ENCODE assay signal across 22 mouse cellular contexts in the genomic region with DNA sequence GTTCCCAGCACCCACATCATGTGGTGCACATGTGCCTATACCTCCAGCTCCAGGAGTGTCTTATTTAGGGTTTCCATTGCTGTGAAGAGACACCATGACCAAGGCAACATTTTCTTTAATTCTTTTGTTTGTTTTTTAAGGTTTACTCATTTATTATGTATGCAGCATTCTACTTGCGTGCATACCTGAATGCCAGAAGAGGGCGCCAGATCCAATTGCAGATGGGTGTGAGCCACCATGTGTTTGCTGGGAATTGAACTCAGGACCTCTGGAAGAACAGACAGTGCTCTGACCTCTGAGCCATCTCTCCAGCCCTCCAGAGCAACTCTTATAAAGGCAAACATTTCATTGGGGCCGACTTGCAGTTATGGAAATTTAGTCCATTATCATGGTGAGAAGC. TPM values are rescaled to one million over a fixed set of nuclear protein-coding genes. Genes with fewer than 3 reads are reported as not detected.
DNase-seq lines count a peak whose midpoint lies in the region; ATAC-seq and TF ChIP-seq lines count a peak whose summit lies in the region.
"Had no signal": no experiment of that assay in that cellular context is flagged by ENCODE, and none has a peak within 500 bp of the region (broad histone marks: within the 10 kb centered on the region; RNA-seq: fewer than 3 reads in every experiment).

No protein-coding gene starts in this region.

- ATAC-seq in liver, embryonic 14.5 days (ENCODE audit: insufficient read depth), result no peak
- ATAC-seq in liver, embryonic 11.5 days (replicated peaks; ENCODE audit: low FRiP score), result no peak
- ATAC-seq: forebrain, embryonic 16.5 days had no signal

- no peak overlapping the region for H3K9ac ChIP-seq in heart, adult 2 months (ENCODE audit: low read depth, low read length)
- no peak overlapping the region for H3K9ac ChIP-seq in liver, embryonic 14.5 days (replicated peaks)
- no peak overlapping the region for H3K9ac ChIP-seq in liver, embryonic 11.5 days (ENCODE audit: low read depth, low read length)
- H3K9ac ChIP-seq: embryonic facial prominence, embryonic 12.5 days; hindbrain, embryonic 15.5 days; liver, embryonic 13.5 days; midbrain, embryonic 12.5 days; stomach, embryonic 15.5 days had no signal

- H3K4me2 ChIP-seq in liver, embryonic 14.5 days (ENCODE audit: low read depth), result no peak overlapping the region
- H3K4me2 ChIP-seq in liver, embryonic 11.5 days, result no peak overlapping the region
- H3K4me2 ChIP-seq: embryonic facial prominence, embryonic 12.5 days; hindbrain, embryonic 15.5 days; liver, embryonic 13.5 days; midbrain, embryonic 12.5 days; stomach, embryonic 15.5 days had no signal

- TF ChIP-seq EP300 in heart, adult 2 months (IDR thresholded peaks at IDR 0.05; ENCODE audit: insufficient read depth, low read depth, low read length), result no peak
- TF ChIP-seq EP300 in liver, embryonic 14.5 days (IDR thresholded peaks at IDR 0.05; ENCODE audit: low read depth), result no peak

- H3K27me3 ChIP-seq in heart, adult 2 months (ENCODE audit: control insufficient read depth, insufficient read depth, low read length), result no peaks in the 10 kb centered on the region; the same call in 1 of the 2 replicates
- no peaks in the 10 kb centered on the region for H3K27me3 ChIP-seq in liver, embryonic 14.5 days (ENCODE audit: control insufficient read depth, insufficient read depth, low read length)
- no peaks in the 10 kb centered on the region; the same call in 1 of the 2 replicates for H3K27me3 ChIP-seq in liver, embryonic 11.5 days (replicated peaks; ENCODE audit: control insufficient read depth, insufficient read depth, low read length)
- H3K27me3 ChIP-seq in small intestine, adult 2 months (ENCODE audit: control insufficient read depth, insufficient read depth, low read length), result no peaks in the 10 kb centered on the region
- H3K27me3 ChIP-seq: embryonic facial prominence, embryonic 12.5 days; hindbrain, embryonic 15.5 days; liver, embryonic 13.5 days; midbrain, embryonic 12.5 days; stomach, embryonic 15.5 days had no signal

- no peak for TF ChIP-seq POLR2A in heart, adult 2 months (IDR thresholded peaks at IDR 0.05; ENCODE audit: insufficient read depth, low read depth, low read length)
- no peak for TF ChIP-seq POLR2A in small intestine, adult 2 months (IDR thresholded peaks at IDR 0.05; ENCODE audit: low read depth, low read length)

- H3K79me2 ChIP-seq in heart, adult 2 months (replicated peaks; ENCODE audit: control insufficient read depth, insufficient read depth, low read length), result no peaks in the 10 kb centered on the region

- H3K4me3 ChIP-seq in heart, adult 2 months, result no peak overlapping the region
- no peak overlapping the region for H3K4me3 ChIP-seq in liver, embryonic 14.5 days (ENCODE audit: insufficient read depth in 1 of 2, low read depth in 2 of 2, low read length in 2 of 2)
- H3K4me3 ChIP-seq in liver, embryonic 11.5 days (ENCODE audit: low read depth, low read length), result no peak overlapping the region
- H3K4me3 ChIP-seq in small intestine, adult 2 months (ENCODE audit: low read depth, low read length), result no peak overlapping the region
- H3K4me3 ChIP-seq: embryonic facial prominence, embryonic 12.5 days; erythroblast, embryonic 14.5 days; hindbrain, embryonic 15.5 days; liver, embryonic 13.5 days; midbrain, embryonic 12.5 days; stomach, embryonic 15.5 days had no signal

- H3K9me3 ChIP-seq in liver, embryonic 14.5 days (ENCODE audit: control insufficient read depth, low read length), result no peaks in the 10 kb centered on the region
- no peaks in the 10 kb centered on the region for H3K9me3 ChIP-seq in liver, embryonic 11.5 days (ENCODE audit: control insufficient read depth, low read length)
- H3K9me3 ChIP-seq: embryonic facial prominence, embryonic 12.5 days; G1E; hindbrain, embryonic 15.5 days; liver, embryonic 13.5 days; midbrain, embryonic 12.5 days; stomach, embryonic 15.5 days had no signal

- intact Hi-C loops in heart, adult 2 months (cut with DNase I), result loop anchor here (5.0 kb wide), 1 partner anchor 240 kb away; no protein-coding TSS in a partner anchor

- 81% methylated on average over 3 of the region's 3 CpGs for WGBS in heart, adult 2 months
- WGBS in liver, embryonic 14.5 days (ENCODE audit: insufficient replicate concordance), result 59% methylated on average over 3 of the region's 3 CpGs
- WGBS in liver, embryonic 11.5 days, result 74% methylated on average over 3 of the region's 3 CpGs
- WGBS in small intestine, adult 2 months, result 92% methylated on average over 3 of the region's 3 CpGs

- TF ChIP-seq CTCF in heart, adult 2 months (IDR thresholded peaks at IDR 0.05), result peak; percentile 20; the same call in 1 of the 2 replicates
- TF ChIP-seq CTCF in liver, embryonic 14.5 days (IDR thresholded peaks at IDR 0.05; ENCODE audit: low read depth), result peak; percentile 59
- TF ChIP-seq CTCF in small intestine, adult 2 months (IDR thresholded peaks at IDR 0.05; ENCODE audit: extremely low read depth, insufficient read length, insufficient replicate concordance, low read depth, low read length), result peak; percentile 29; the same call in 1 of the 2 replicates

- H3K4me1 ChIP-seq in heart, adult 2 months (ENCODE audit: control insufficient read depth, insufficient read depth, low read length), result no peaks in the 10 kb centered on the region
- no peaks in the 10 kb centered on the region for H3K4me1 ChIP-seq in liver, embryonic 14.5 days (replicated peaks; ENCODE audit: control insufficient read depth in 2 of 2, insufficient read depth in 2 of 2, low read length in 1 of 2)
- H3K4me1 ChIP-seq in liver, embryonic 11.5 days (replicated peaks; ENCODE audit: control insufficient read depth, insufficient read depth, low read length), result no peaks in the 10 kb centered on the region
- H3K4me1 ChIP-seq in small intestine, adult 2 months (ENCODE audit: control insufficient read depth, insufficient read depth, insufficient read length, low read length), result no peaks in the 10 kb centered on the region
- H3K4me1 ChIP-seq: embryonic facial prominence, embryonic 12.5 days; hindbrain, embryonic 15.5 days; liver, embryonic 13.5 days; midbrain, embryonic 12.5 days; stomach, embryonic 15.5 days had no signal

- H3K27ac ChIP-seq in heart, adult 2 months, result no peak overlapping the region
- H3K27ac ChIP-seq in liver, embryonic 14.5 days, result no peak overlapping the region
- no peak overlapping the region for H3K27ac ChIP-seq in liver, embryonic 11.5 days (ENCODE audit: low read depth, low read length)
- no peak overlapping the region for H3K27ac ChIP-seq in small intestine, adult 2 months (ENCODE audit: insufficient read depth, low read depth, low read length)
- H3K27ac ChIP-seq: embryonic facial prominence, embryonic 12.5 days; hindbrain, embryonic 15.5 days; liver, embryonic 13.5 days; midbrain, embryonic 12.5 days; stomach, embryonic 15.5 days had no signal

- DNase-seq in heart, adult 2 months, result no peak
- DNase-seq in heart, adult 18-20 months, result no peak
- DNase-seq in liver, embryonic 14.5 days (ENCODE audit: low read depth in 3 of 3, low spot score in 3 of 3), result no peak
- no peak for DNase-seq in liver, embryonic 11.5 days (ENCODE audit: low spot score)
- peak; percentile 38 for DNase-seq in ES-CJ7 (ENCODE audit: low read depth, low spot score)
- DNase-seq in thymus, postnatal 4 days, result no peak
- DNase-seq: adrenal gland, postnatal 10 days; cerebellum, adult 9-11 months; heart, postnatal 36 days; kidney, adult 11 months; kidney, postnatal 14 days; liver, embryonic 13.5 days; lung, postnatal 10 days; thymus, adult 2 months had no signal

- H3K36me3 ChIP-seq in heart, adult 2 months (ENCODE audit: control insufficient read depth, insufficient read depth, low read length), result no peaks in the 10 kb centered on the region
- no peaks in the 10 kb centered on the region for H3K36me3 ChIP-seq in liver, embryonic 14.5 days (replicated peaks; ENCODE audit: control insufficient read depth, insufficient read depth, low read depth)
- no peaks in the 10 kb centered on the region for H3K36me3 ChIP-seq in liver, embryonic 11.5 days (ENCODE audit: control insufficient read depth, insufficient read depth, low read length)
- no peaks in the 10 kb centered on the region for H3K36me3 ChIP-seq in small intestine, adult 2 months (ENCODE audit: control insufficient read depth, insufficient read depth, low read length)
- H3K36me3 ChIP-seq: embryonic facial prominence, embryonic 12.5 days; G1E; hindbrain, embryonic 15.5 days; liver, embryonic 13.5 days; midbrain, embryonic 12.5 days; stomach, embryonic 15.5 days had no signal

RNA-seq across cellular contexts. Expression of gene Insig1, which starts 21.2 kb away (rescaled TPM):
- 10 to 100 TPM; 17.3 to 17.5 TPM for total RNA-seq in heart, adult 2 months (2021)
- 17.3 and 23.7 TPM in 2 replicates for polyA plus RNA-seq in heart, adult 2 months (2012; rRNA removed)
- 10 to 100 TPM; 19.2 to 27.3 TPM for total RNA-seq in heart, adult 18-20 months (2021)
- 29.2 and 30.1 TPM in 2 replicates for polyA plus RNA-seq in liver, embryonic 14.5 days (2012; rRNA removed)
- 46.2 and 48.3 TPM in 2 replicates for polyA plus RNA-seq in liver, embryonic 14.5 days (2014; fragmentation: Nextera tagmentation; extraction: Ambion mirVana)
- polyA plus RNA-seq in liver, embryonic 11.5 days (2014; fragmentation: Nextera tagmentation; extraction: Ambion mirVana), result 59.7 and 65.4 TPM in 2 replicates
- polyA plus RNA-seq in small intestine, adult 2 months (2012; rRNA removed), result 82.2 and 110 TPM in 2 replicates
